Mouse (Mus musculus) CH12.LX (cell line): Measurements from ENCODE around the gene Ankrd11. TPM values are rescaled to one million over a fixed set of nuclear protein-coding genes. Genes with fewer than 3 reads are reported as not detected.

ENCODE experiments used
- DNase-seq: peaks from one replicate; pipeline ENCODE4 v3.0.0-alpha.2; 2013; ENCODE audit errors: extremely low read depth
- H3K27ac ChIP-seq: 2 replicates; pipeline ENCODE4 v1.5.1; 2012; ENCODE audit warnings: low read depth, mild to moderate bottlenecking, control low read depth, moderate library complexity; ENCODE audit not compliant: insufficient read depth
- H3K27me3 ChIP-seq: replicated peaks from 2 replicates; pipeline ENCODE3; 2012; ENCODE audit warnings: inconsistent platforms
- H3K36me3 ChIP-seq, 2 experiments: replicated peaks in 1 of 2; 2 replicates each; pipeline versions ENCODE3 to v1.6.1; 2012; ENCODE audit warnings: inconsistent platforms in 1 of 2, low read length in 1 of 2, mild to moderate bottlenecking in 1 of 2, mixed read lengths in 1 of 2, moderate library complexity in 1 of 2; ENCODE audit not compliant: control insufficient read depth in 1 of 2, insufficient read depth in 1 of 2
- H3K4me1 ChIP-seq, 2 experiments: 2 replicates each; pipeline ENCODE4 v1.6.1; 2012; ENCODE audit warnings: inconsistent platforms in 1 of 2, moderate library complexity in 1 of 2; ENCODE audit not compliant: insufficient read depth in 2 of 2, control insufficient read depth in 1 of 2
- H3K4me2 ChIP-seq: 2 replicates; pipeline ENCODE4 v1.6.1; 2012; ENCODE audit warnings: low read depth, mild to moderate bottlenecking, control low read depth; ENCODE audit not compliant: poor library complexity, insufficient read depth, severe bottlenecking
- H3K4me3 ChIP-seq, 3 experiments: fragments of 150-350 bp in 1 of 3; sonication (generic) in 1 of 3; replicated peaks in 1 of 3; 2 replicates each; pipeline versions ENCODE3 to v1.5.1; 2011 to 2012; ENCODE audit warnings: low read depth in 2 of 3, low read length in 2 of 3, mild to moderate bottlenecking in 2 of 3, moderate library complexity in 2 of 3, control low read depth in 1 of 3, improper control_type of control experiment in 1 of 3, inconsistent platforms in 1 of 3, mixed read lengths in 1 of 3; ENCODE audit not compliant: poor library complexity in 1 of 3
- H3K79me2 ChIP-seq: replicated peaks from 2 replicates; pipeline ENCODE4 v1.6.1; 2012; ENCODE audit warnings: mild to moderate bottlenecking, moderate library complexity; ENCODE audit not compliant: control insufficient read depth, poor library complexity, insufficient read depth, severe bottlenecking; ENCODE audit errors: extremely low read depth
- H3K9ac ChIP-seq: 2 replicates; pipeline ENCODE4 v1.6.1; 2012; ENCODE audit warnings: low read depth, mild to moderate bottlenecking, control low read depth, moderate library complexity; ENCODE audit not compliant: insufficient read depth
- H3K9me3 ChIP-seq: replicated peaks from 2 replicates; pipeline ENCODE3; 2012; ENCODE audit warnings: low read length, inconsistent platforms, mixed read lengths
- BHLHE40 ChIP-seq: IDR thresholded peaks from 2 replicates; pipeline ENCODE4 v1.6.1; 2011; ENCODE audit warnings: mild to moderate bottlenecking, low read depth, low read length, improper control_type of control experiment
- CHD1 ChIP-seq: IDR thresholded peaks from 2 replicates; pipeline ENCODE4 v1.6.1; 2012; ENCODE audit warnings: low read depth, low read length, improper control_type of control experiment, inconsistent platforms
- CHD2 ChIP-seq: IDR thresholded peaks from 2 replicates; pipeline ENCODE4 v1.6.1; 2011; ENCODE audit warnings: low read length, improper control_type of control experiment
- E2F4 ChIP-seq: IDR thresholded peaks from 2 replicates; pipeline ENCODE4 v1.6.1; 2011; ENCODE audit warnings: low read depth, low read length, improper control_type of control experiment; ENCODE audit not compliant: insufficient replicate concordance
- ELF1 ChIP-seq: IDR thresholded peaks from 2 replicates; pipeline ENCODE4 v1.6.1; 2014; ENCODE audit warnings: low read depth, mild to moderate bottlenecking, inconsistent platforms, low read length, improper control_type of control experiment
- EP300 ChIP-seq: IDR thresholded peaks from 2 replicates; pipeline ENCODE4 v1.6.1; 2011; ENCODE audit warnings: low read length, improper control_type of control experiment
- ETS1 ChIP-seq: conservative IDR thresholded peaks from 2 replicates; pipeline ENCODE4 v1.6.1; 2012; ENCODE audit warnings: low read depth, mild to moderate bottlenecking, inconsistent platforms, low read length, improper control_type of control experiment, moderate library complexity
- HCFC1 ChIP-seq: IDR thresholded peaks from 2 replicates; pipeline ENCODE4 v1.6.1; 2012; ENCODE audit warnings: low read depth, mild to moderate bottlenecking, inconsistent platforms, low read length, improper control_type of control experiment
- IRF4 ChIP-seq: IDR thresholded peaks from 2 replicates; pipeline ENCODE4 v1.6.1; 2014; ENCODE audit warnings: low read depth, mild to moderate bottlenecking, inconsistent platforms, low read length, improper control_type of control experiment
- KAT2A ChIP-seq: IDR thresholded peaks from 2 replicates; pipeline ENCODE4 v1.6.1; 2012; ENCODE audit warnings: low read length, improper control_type of control experiment, inconsistent platforms; ENCODE audit not compliant: insufficient replicate concordance
- MAX ChIP-seq: IDR thresholded peaks from 2 replicates; pipeline ENCODE4 v1.6.1; 2011; ENCODE audit warnings: low read length, improper control_type of control experiment
- MEF2A ChIP-seq: IDR thresholded peaks from 2 replicates; pipeline ENCODE4 v1.6.1; 2014; ENCODE audit warnings: low read depth, mild to moderate bottlenecking, inconsistent platforms, low read length, improper control_type of control experiment, borderline replicate concordance
- MXI1 ChIP-seq: IDR thresholded peaks from 2 replicates; pipeline ENCODE4 v1.6.1; 2011; ENCODE audit warnings: mild to moderate bottlenecking, low read depth, low read length, improper control_type of control experiment
- NELFE ChIP-seq: IDR thresholded peaks from 2 replicates; pipeline ENCODE4 v1.6.1; 2011; ENCODE audit warnings: low read depth, low read length, improper control_type of control experiment
- PAX5 ChIP-seq: IDR thresholded peaks from 2 replicates; pipeline ENCODE4 v1.6.1; 2012; ENCODE audit warnings: low read length, inconsistent platforms, mixed read lengths
- POLR2A ChIP-seq: IDR thresholded peaks from 2 replicates; pipeline ENCODE4 v1.6.1; 2011; ENCODE audit warnings: low read depth, mild to moderate bottlenecking, improper control_type of control experiment, low read length
- POLR2AphosphoS2 ChIP-seq: IDR thresholded peaks from 2 replicates; pipeline ENCODE4 v1.6.1; 2011; ENCODE audit warnings: low read depth, low read length, improper control_type of control experiment
- RAD21 ChIP-seq: IDR thresholded peaks from 2 replicates; pipeline ENCODE4 v1.6.1; 2011; ENCODE audit warnings: low read depth, mild to moderate bottlenecking, low read length, improper control_type of control experiment, moderate library complexity
- SMC3 ChIP-seq: IDR thresholded peaks from 2 replicates; pipeline ENCODE4 v1.6.1; 2011; ENCODE audit warnings: low read depth, low read length, improper control_type of control experiment
- TBP ChIP-seq: conservative IDR thresholded peaks from 2 replicates; pipeline ENCODE4 v1.6.1; 2011; ENCODE audit warnings: low read depth, low read length, improper control_type of control experiment
- USF1 ChIP-seq: IDR thresholded peaks from 2 replicates; pipeline ENCODE4 v1.6.1; 2014; ENCODE audit warnings: low read depth, mild to moderate bottlenecking, inconsistent platforms, low read length, improper control_type of control experiment
- USF2 ChIP-seq: conservative IDR thresholded peaks from 2 replicates; pipeline ENCODE4 v1.6.1; 2011; ENCODE audit warnings: low read depth, low read length, improper control_type of control experiment
- ZC3H11A ChIP-seq: IDR thresholded peaks from 2 replicates; pipeline ENCODE4 v1.6.1; 2012; ENCODE audit warnings: low read depth, mild to moderate bottlenecking, inconsistent platforms, low read length, improper control_type of control experiment
- ZMIZ1 ChIP-seq: IDR thresholded peaks from 2 replicates; pipeline ENCODE4 v1.6.1; 2012; ENCODE audit warnings: low read depth, mild to moderate bottlenecking, inconsistent platforms, low read length, improper control_type of control experiment
- ZNF384 ChIP-seq: IDR thresholded peaks from 2 replicates; pipeline ENCODE4 v1.6.1; 2012; ENCODE audit warnings: low read depth, low read length, improper control_type of control experiment, inconsistent platforms
- dilution Hi-C: fragments of 300-500 bp; cut with MboI; formaldehyde crosslinking; loops from 2 replicates; pipeline ENCODE4 v1.14.3; 2020; ENCODE audit warnings: low sequenced_read_pairs; ENCODE audit not compliant: extremely low pct_unique_long_range_greater_than_20kb, extremely low pct_ligation_motif_present
- in situ Hi-C: fragments of 300-500 bp; cut with MboI; formaldehyde crosslinking; loops from 3 replicates; pipeline ENCODE4 v1.14.3; 2019; ENCODE audit warnings: low sequenced_read_pairs, low pct_ligation_motif_present, low pct_unique_long_range_greater_than_20kb, mixed read lengths
- polyA plus RNA-seq: library from polyadenylated mRNA; unstranded; fragments of >175 nt; gene quantifications from 2 replicates; pipeline ENCODE4 v1.2.1, GENCODE M21; 2012; ENCODE audit warnings: low read depth; ENCODE audit not compliant: insufficient read length
- total RNA-seq, 2 experiments: library from RNA; depleted of rRNA; stranded (reverse); fragments of 300-350 nt in 1 of 2; fragments of >200 nt in 1 of 2; gene quantifications; 2 replicates each; pipeline ENCODE4 v1.2.3; 2012 to 2014

Ankrd11 gene
- total and polyA plus RNA-seq, 3 experiments = 37.4 to 74.9 (median 60.7) TPM

- dilution Hi-C loops = no loop called here
- no peak for TF ChIP-seq IRF4
- TF ChIP-seq POLR2A = no peak
- TF ChIP-seq RAD21 = no peak
- TF ChIP-seq PAX5 = no peak
- TF ChIP-seq USF2 = no peak
- no peak for TF ChIP-seq MXI1
- TF ChIP-seq CHD1 = no peak
- no peak for TF ChIP-seq ZC3H11A
- no peak for TF ChIP-seq ZMIZ1
- TF ChIP-seq BHLHE40 = no peak
- no peak for TF ChIP-seq CHD2
- TF ChIP-seq, all 38 proteins: peak for 0
- no peak overlapping the region for H3K4me2 ChIP-seq
- no peak for DNase-seq
- no peaks in the 10 kb centered on the region for H3K27me3 ChIP-seq
- no peaks in the 10 kb centered on the region for H3K4me1 ChIP-seq
- H3K9me3 ChIP-seq = no peaks in the 10 kb centered on the region
- peaks cover 10% of the 10 kb centered on the region; the same call in 1 of the 2 replicates for H3K79me2 ChIP-seq
- no peak overlapping the region for H3K27ac ChIP-seq
- no peak overlapping the region for H3K9ac ChIP-seq
- in situ Hi-C loops = no loop called here
- no peak overlapping the region for H3K4me3 ChIP-seq
- peaks cover 82 to 99% of the 10 kb centered on the region in 2 experiments for H3K36me3 ChIP-seq
Observed at GRCm38 (mm10) chr8:122898018-122898417, 144.1 kb downstream of the Ankrd11 start.

GRCm38 (mm10) chr8:122897200-122897599 is 144.9 kb downstream of the Ankrd11 start:
- TF ChIP-seq HCFC1 (no peak), SMC3 (no peak), PAX5 (no peak), TBP (no peak), POLR2AphosphoS2 (no peak), CHD2 (no peak), EP300 (no peak), ETS1 (no peak), USF1 (no peak), ZNF384 (no peak), USF2 (no peak), NELFE (no peak), IRF4 (no peak), MAX (no peak), E2F4 (no peak), MEF2A (no peak), KAT2A (no peak), ELF1 (no peak)
- TF ChIP-seq, all 38 proteins: peak for 0
- in situ Hi-C loops (no loop called here), dilution Hi-C loops (no loop called here)
- H3K27me3 ChIP-seq = no peaks in the 10 kb centered on the region
- H3K4me3 ChIP-seq = no peak overlapping the region
- no peaks in the 10 kb centered on the region for H3K4me1 ChIP-seq
- no peak for DNase-seq
- H3K9ac ChIP-seq = no peak overlapping the region
- H3K9me3 ChIP-seq = no peaks in the 10 kb centered on the region
- H3K79me2 ChIP-seq = 0 out of 2 replicates have a peak, but pooled peaks cover 10% of the 10 kb centered on the region
- no peak overlapping the region for H3K27ac ChIP-seq
- H3K36me3 ChIP-seq = peaks cover 85 to 99% of the 10 kb centered on the region in 2 experiments
- no peak overlapping the region for H3K4me2 ChIP-seq
